Mouse (Mus musculus): ENCODE results near the gene Gpr137.

DNA sequence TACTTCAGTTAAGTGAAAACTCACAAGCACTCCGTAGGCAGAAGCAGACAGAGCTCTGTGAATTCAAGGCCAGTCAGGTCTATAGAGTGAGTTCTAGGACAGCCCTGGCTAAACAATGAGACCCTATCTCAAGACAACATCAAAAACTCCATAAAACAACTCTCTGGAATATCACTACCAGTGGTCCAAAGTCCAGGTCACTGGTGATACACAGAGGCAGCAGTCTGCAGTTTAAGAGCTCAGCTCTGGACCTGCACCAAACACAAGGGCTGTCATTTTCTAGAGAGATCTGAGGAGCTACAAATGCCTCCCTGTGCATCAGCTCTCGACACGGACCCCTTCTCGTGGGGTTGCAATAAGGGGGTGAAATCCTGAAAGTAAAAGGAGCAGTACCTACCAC is 24.0 kb downstream of the Gpr137 start:
- no peak for TF ChIP-seq CTCF (IDR thresholded peaks at IDR 0.05; ENCODE audit: borderline replicate concordance, insufficient read depth, low read depth, low read length)
- no peak for TF ChIP-seq POLR2A (IDR thresholded peaks at IDR 0.05; ENCODE audit: borderline replicate concordance, insufficient read depth, low read length)

All from cerebellum, adult 2 months (tissue).